Mouse (Mus musculus): ENCODE measurements around the gene Ccdc185. TPM values are rescaled to one million over a fixed set of nuclear protein-coding genes. Genes with fewer than 3 reads are reported as not detected.
A peak's percentile ranks its signal among the peaks of the same experiment; 100 is the strongest.

The Ccdc185 gene
- polyA plus RNA-seq (2014; fragmentation: Nextera tagmentation; extraction: Ambion mirVana), result not detected in 2 replicates

DNA sequence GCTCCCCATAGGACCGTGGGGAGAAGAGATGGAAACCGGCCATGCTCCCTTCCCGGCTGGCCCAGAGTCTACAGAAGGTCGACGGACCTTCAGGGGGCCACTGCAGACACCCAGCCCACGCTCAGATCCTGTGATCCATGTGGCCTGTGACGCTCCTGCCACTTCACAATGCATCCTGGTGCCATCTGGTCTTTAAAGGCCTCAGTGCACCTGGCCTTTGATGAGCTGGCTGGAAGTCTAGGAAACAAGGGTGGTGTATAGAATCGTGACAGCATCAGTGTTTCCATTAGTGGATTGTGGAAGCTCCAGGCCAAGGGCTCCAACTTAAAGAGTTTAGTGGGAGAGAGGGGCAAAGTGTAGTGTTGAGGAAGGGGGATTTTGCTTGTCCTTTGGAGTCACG is at the start of gene Ccdc185:
TSS of gene Ccdc185 (minus strand) at position 101 of the 400 bp plus-strand sequence.
- no peak within 1 kb of the TSS for H3K27ac ChIP-seq (ENCODE audit: low read depth)
- no peaks in the 10 kb centered on the region for H3K4me1 ChIP-seq (ENCODE audit: insufficient read depth)
- no peak within 1 kb of the TSS for H3K4me3 ChIP-seq (ENCODE audit: low read depth, low read length)
- WGBS, result 90% methylated on average over 9 of the region's 9 CpGs
- H3K27me3 ChIP-seq (ENCODE audit: insufficient read depth, low read length), result no peaks in the 10 kb centered on the region
- no peak for DNase-seq
- no peaks in the 10 kb centered on the region for H3K9me3 ChIP-seq (ENCODE audit: low read depth, low read length)
- no peak within 1 kb of the TSS for H3K4me2 ChIP-seq
- H3K36me3 ChIP-seq (ENCODE audit: insufficient read depth), result no peaks in the 10 kb centered on the region
- TF ChIP-seq CTCF (IDR thresholded peaks at IDR 0.05; ENCODE audit: low read depth), result no peak
- no peak within 1 kb of the TSS for H3K9ac ChIP-seq
- ATAC-seq (ENCODE audit: insufficient read depth), result no peak

DNA sequence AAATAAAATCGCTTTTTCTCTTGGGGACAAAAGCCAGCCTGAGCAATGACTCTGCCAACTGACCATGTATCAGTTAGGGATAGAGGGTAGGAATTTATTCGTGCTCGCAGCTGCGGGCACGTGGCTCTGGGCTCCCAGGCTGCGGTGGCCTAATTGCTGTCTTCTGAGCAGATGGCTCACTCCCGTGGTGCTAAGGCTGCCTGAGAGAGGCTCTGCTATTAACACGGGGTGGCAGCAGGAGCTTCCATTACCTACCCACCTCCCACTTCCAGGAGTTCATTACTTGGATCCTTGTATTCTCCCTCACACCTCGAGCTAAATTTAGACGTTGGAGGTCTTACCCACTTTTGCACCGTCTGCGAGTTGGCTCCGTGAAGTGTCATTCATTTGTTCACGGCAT is 48.1 kb upstream of the Ccdc185 start:
- no peak overlapping the region for H3K4me2 ChIP-seq
- TF ChIP-seq CTCF (IDR thresholded peaks at IDR 0.05; ENCODE audit: low read depth), result no peak
- H3K36me3 ChIP-seq (ENCODE audit: insufficient read depth), result no peaks in the 10 kb centered on the region
- no peaks in the 10 kb centered on the region for H3K27me3 ChIP-seq (ENCODE audit: insufficient read depth, low read length)
- H3K9me3 ChIP-seq (ENCODE audit: low read depth, low read length), result no peaks in the 10 kb centered on the region
- H3K27ac ChIP-seq (ENCODE audit: low read depth), result no peak overlapping the region
- H3K9ac ChIP-seq, result no peak overlapping the region
- 67% methylated on average over 14 of the region's 14 CpGs for WGBS
- DNase-seq, result no peak
- H3K4me3 ChIP-seq (ENCODE audit: low read depth, low read length), result no peak overlapping the region
- peaks cover 8% of the 10 kb centered on the region for H3K4me1 ChIP-seq (ENCODE audit: insufficient read depth)
- ATAC-seq (ENCODE audit: insufficient read depth), result no peak

DNA sequence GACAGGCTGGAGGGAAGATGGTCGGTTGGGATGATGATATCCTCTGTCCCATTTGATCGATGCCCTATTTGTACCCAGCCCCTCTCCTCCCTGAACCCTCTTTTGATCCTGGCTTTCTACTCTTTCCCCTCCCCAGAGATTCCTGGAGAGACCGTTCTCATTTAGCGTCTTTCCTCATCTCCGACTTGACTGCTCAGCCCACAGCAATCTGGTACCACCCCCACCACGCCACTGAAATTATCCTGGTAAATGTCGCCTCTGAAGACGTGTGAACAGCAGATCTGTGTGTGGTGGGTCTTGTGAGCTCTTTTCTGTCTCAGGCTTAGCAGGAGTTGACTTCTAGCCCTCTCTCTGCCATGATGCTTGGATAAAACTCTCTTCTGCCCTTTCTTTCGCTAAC is 45.6 kb upstream of the Ccdc185 start:
- no peak for TF ChIP-seq CTCF (IDR thresholded peaks at IDR 0.05; ENCODE audit: low read depth)
- Histone ChIP-seq H3K27ac (ENCODE audit: low read depth) (no peak overlapping the region), H3K9me3 (ENCODE audit: low read depth, low read length) (no peaks in the 10 kb centered on the region), H3K4me2 (no peak overlapping the region), H3K36me3 (ENCODE audit: insufficient read depth) (no peaks in the 10 kb centered on the region), H3K9ac (no peak overlapping the region), H3K27me3 (ENCODE audit: insufficient read depth, low read length) (no peaks in the 10 kb centered on the region), H3K4me1 (ENCODE audit: insufficient read depth) (peaks cover 10% of the 10 kb centered on the region), H3K4me3 (ENCODE audit: low read depth, low read length) (no peak overlapping the region)
- DNase-seq (no peak), ATAC-seq (ENCODE audit: insufficient read depth) (no peak)
- WGBS, result 85% methylated on average over 9 of the region's 9 CpGs

DNA sequence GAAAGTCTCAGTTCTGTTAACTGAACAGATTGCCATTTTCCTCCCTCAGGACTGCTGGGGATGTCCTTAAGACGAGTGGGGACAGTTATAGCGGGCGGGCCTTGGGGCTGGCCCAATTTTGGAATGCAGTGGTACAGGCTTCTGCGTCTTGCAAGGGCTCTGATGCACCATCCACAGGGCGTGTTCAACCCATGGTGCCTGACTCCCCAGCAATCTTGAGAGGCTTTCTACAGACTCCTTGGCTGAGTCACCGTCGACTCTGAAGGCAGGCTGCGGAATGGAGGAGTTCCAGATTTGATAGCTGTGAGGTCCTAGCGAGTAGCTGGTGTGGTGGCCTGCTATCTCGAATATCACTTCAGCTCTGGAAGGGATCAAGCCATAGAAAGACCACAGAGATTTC is 45.2 kb upstream of the Ccdc185 start:
- WGBS, result 87% methylated on average over 10 of the region's 10 CpGs
- no peak for TF ChIP-seq CTCF (IDR thresholded peaks at IDR 0.05; ENCODE audit: low read depth)
- no peak overlapping the region for H3K9ac ChIP-seq
- peaks cover 11% of the 10 kb centered on the region for H3K4me1 ChIP-seq (ENCODE audit: insufficient read depth)
- H3K4me3 ChIP-seq (ENCODE audit: low read depth, low read length), result no peak overlapping the region
- H3K27ac ChIP-seq (ENCODE audit: low read depth), result no peak overlapping the region
- ATAC-seq (ENCODE audit: insufficient read depth) (no peak), DNase-seq (no peak)
- H3K9me3 ChIP-seq (ENCODE audit: low read depth, low read length), result no peaks in the 10 kb centered on the region
- no peak overlapping the region for H3K4me2 ChIP-seq
- no peaks in the 10 kb centered on the region for H3K36me3 ChIP-seq (ENCODE audit: insufficient read depth)
- no peaks in the 10 kb centered on the region for H3K27me3 ChIP-seq (ENCODE audit: insufficient read depth, low read length)

DNA sequence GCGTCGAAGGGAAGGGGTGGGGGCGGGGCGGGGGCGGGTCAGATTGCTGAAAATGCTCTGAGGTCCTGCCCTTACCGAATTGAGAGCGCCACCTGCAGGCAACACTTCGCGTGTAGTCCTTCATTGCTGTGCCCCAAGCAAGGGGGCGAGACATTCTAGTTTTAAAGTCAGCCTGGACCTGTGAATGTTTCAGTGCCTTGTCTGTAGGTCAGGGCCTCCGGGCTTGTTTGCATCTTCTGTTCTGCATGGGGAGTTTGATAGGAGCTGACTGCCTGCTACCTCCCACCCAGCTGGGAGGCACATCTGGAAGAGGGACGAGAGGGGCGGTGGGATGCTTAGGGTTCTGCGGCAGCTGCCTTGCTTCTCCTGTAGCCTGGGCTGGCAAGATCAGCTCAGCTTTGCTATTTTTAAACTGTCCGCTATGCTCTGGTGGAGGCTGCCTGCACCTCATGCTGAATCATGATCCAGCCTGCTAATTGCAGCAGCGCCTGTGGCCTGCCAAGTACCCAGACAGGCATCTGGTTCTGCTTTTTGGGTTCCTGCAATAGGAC is 43.6 kb upstream of the Ccdc185 start:
- peak; percentile 87 for DNase-seq
- no peaks in the 10 kb centered on the region for H3K9me3 ChIP-seq (ENCODE audit: low read depth, low read length)
- TF ChIP-seq CTCF (IDR thresholded peaks at IDR 0.05; ENCODE audit: low read depth), result peak; percentile 67
- H3K4me2 ChIP-seq, result peak overlapping the region; percentile 45
- 15% methylated on average over 16 of the region's 16 CpGs for WGBS
- no peak overlapping the region for H3K4me3 ChIP-seq (ENCODE audit: low read depth, low read length)
- peaks cover 15% of the 10 kb centered on the region for H3K4me1 ChIP-seq (ENCODE audit: insufficient read depth)
- ATAC-seq (ENCODE audit: insufficient read depth), result peak; percentile 85
- H3K27ac ChIP-seq (ENCODE audit: low read depth), result peak overlapping the region; percentile 21; the same call in 1 of the 2 replicates
- H3K27me3 ChIP-seq (ENCODE audit: insufficient read depth, low read length), result no peaks in the 10 kb centered on the region
- no peaks in the 10 kb centered on the region for H3K36me3 ChIP-seq (ENCODE audit: insufficient read depth)
- no peak overlapping the region for H3K9ac ChIP-seq

DNA sequence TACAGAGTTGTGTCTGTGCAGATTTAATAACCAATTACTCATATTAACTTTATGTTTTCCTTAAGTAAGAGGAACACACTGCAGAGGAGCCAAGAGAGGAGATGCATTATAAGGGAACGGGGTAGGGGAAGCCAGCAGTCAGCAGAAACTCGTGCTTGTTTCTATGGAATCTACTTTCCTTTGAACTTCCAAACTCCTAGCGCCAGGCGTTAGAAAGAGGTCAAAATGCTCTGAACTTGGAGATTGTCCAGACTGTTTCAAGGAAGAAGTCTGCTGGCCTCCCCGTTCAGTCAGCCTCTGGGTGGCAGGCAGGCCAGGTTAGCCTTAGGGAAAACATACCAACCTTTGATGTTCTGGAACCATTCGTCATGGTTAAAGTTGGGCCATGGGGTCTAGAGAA is 39.9 kb upstream of the Ccdc185 start:
- TF ChIP-seq CTCF (IDR thresholded peaks at IDR 0.05; ENCODE audit: low read depth), result no peak
- Histone ChIP-seq H3K4me1 (ENCODE audit: insufficient read depth) (peaks cover 18% of the 10 kb centered on the region), H3K4me3 (ENCODE audit: low read depth, low read length) (no peak overlapping the region), H3K36me3 (ENCODE audit: insufficient read depth) (no peaks in the 10 kb centered on the region), H3K27ac (ENCODE audit: low read depth) (no peak overlapping the region), H3K27me3 (ENCODE audit: insufficient read depth, low read length) (no peaks in the 10 kb centered on the region), H3K4me2 (no peak overlapping the region), H3K9ac (no peak overlapping the region), H3K9me3 (ENCODE audit: low read depth, low read length) (no peaks in the 10 kb centered on the region)
- no peak for ATAC-seq (ENCODE audit: insufficient read depth)
- WGBS, result 27% methylated on average over 6 of the region's 6 CpGs
- peak; percentile 65 for DNase-seq

DNA sequence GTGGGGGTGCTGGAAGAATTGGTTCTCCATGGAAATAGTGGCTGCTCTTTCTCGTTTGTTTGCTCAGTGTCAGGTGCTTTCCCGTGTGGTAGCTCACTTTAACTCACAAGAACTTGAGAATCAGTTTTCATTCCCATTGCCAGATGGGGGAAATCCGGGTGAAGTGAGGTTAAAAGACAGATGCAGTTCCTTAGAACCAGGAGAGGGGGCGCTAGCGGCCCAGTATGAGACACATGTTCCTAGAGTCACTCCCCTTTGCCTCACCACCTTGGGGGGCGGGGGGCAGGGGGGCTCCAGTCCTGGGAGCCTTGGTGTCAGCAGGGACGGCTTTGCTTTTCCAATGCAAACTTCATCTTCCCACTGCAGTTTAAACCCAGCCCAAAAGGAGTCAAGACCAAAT is 38.0 kb upstream of the Ccdc185 start:
- Histone ChIP-seq H3K4me2 (no peak overlapping the region), H3K27me3 (ENCODE audit: insufficient read depth, low read length) (no peaks in the 10 kb centered on the region), H3K4me3 (ENCODE audit: low read depth, low read length) (no peak overlapping the region), H3K36me3 (ENCODE audit: insufficient read depth) (no peaks in the 10 kb centered on the region), H3K9ac (no peak overlapping the region), H3K4me1 (ENCODE audit: insufficient read depth) (peaks cover 10% of the 10 kb centered on the region), H3K9me3 (ENCODE audit: low read depth, low read length) (no peaks in the 10 kb centered on the region), H3K27ac (ENCODE audit: low read depth) (no peak overlapping the region)
- ATAC-seq (ENCODE audit: insufficient read depth) (no peak), DNase-seq (no peak)
- TF ChIP-seq CTCF (IDR thresholded peaks at IDR 0.05; ENCODE audit: low read depth), result peak; percentile 33
- WGBS, result 50% methylated on average over 7 of the region's 7 CpGs

Data from lung, embryonic 14.5 days (tissue).